Mouse (Mus musculus) MEL (cell line): ENCODE measurements around the gene Adck2. TPM values are rescaled to one million over a fixed set of nuclear protein-coding genes. Genes with fewer than 3 reads are reported as not detected.

Experiments used
- DNase-seq: peaks from one replicate; pipeline ENCODE4 v3.0.0; 2011; ENCODE audit warnings: low read depth, low spot score
- H3K27ac ChIP-seq: 2 replicates; pipeline ENCODE4 v1.5.1; 2012; ENCODE audit warnings: low read depth, mild to moderate bottlenecking, control low read depth, low read length, moderate library complexity; ENCODE audit not compliant: control insufficient read depth
- H3K27me3 ChIP-seq, 2 experiments: fragments of 150-350 bp in 1 of 2; sonication (generic) in 1 of 2; 2 replicates each; pipeline ENCODE4 v1.6.1; 2012; ENCODE audit warnings: low read length in 2 of 2, mild to moderate bottlenecking in 2 of 2, improper control_type of control experiment in 1 of 2, moderate library complexity in 1 of 2; ENCODE audit not compliant: insufficient read depth in 2 of 2, control insufficient read depth in 1 of 2
- H3K36me3 ChIP-seq, 2 experiments: 2 replicates each; pipeline ENCODE4 v1.6.1; 2012 to 2014; ENCODE audit warnings: low read length in 2 of 2, improper control_type of control experiment in 1 of 2, inconsistent platforms in 1 of 2, mild to moderate bottlenecking in 1 of 2; ENCODE audit not compliant: insufficient read depth in 2 of 2, control insufficient read depth in 1 of 2
- H3K4me1 ChIP-seq, 2 experiments: fragments of 150-350 bp in 1 of 2; sonication (generic) in 1 of 2; 2 replicates each; pipeline ENCODE4 v1.6.1; 2012; ENCODE audit warnings: low read length in 2 of 2, improper control_type of control experiment in 1 of 2, mild to moderate bottlenecking in 1 of 2; ENCODE audit not compliant: insufficient read depth in 2 of 2, control insufficient read depth in 1 of 2
- H3K4me3 ChIP-seq, 2 experiments: fragments of 150-350 bp in 1 of 2; sonication (generic) in 1 of 2; 2 replicates each; pipeline ENCODE4 v1.5.1; 2012; ENCODE audit warnings: low read depth in 2 of 2, low read length in 2 of 2, mild to moderate bottlenecking in 2 of 2, moderate library complexity in 2 of 2, control low read depth in 1 of 2, improper control_type of control experiment in 1 of 2; ENCODE audit not compliant: control insufficient read depth in 1 of 2, insufficient read depth in 1 of 2
- H3K79me2 ChIP-seq: 2 replicates; pipeline ENCODE4 v1.6.1; 2012; ENCODE audit warnings: mild to moderate bottlenecking, low read length, moderate library complexity; ENCODE audit not compliant: control insufficient read depth, poor library complexity, insufficient read depth
- H3K9ac ChIP-seq: 2 replicates; pipeline ENCODE4 v1.6.1; 2012; ENCODE audit warnings: low read depth, mild to moderate bottlenecking, control low read depth, low read length, moderate library complexity; ENCODE audit not compliant: control insufficient read depth, poor library complexity, severe bottlenecking
- H3K9me3 ChIP-seq: fragments of 150-350 bp; sonication (generic); replicated peaks from 2 replicates; pipeline ENCODE4 v1.6.1; 2012; ENCODE audit warnings: mild to moderate bottlenecking, low read length, improper control_type of control experiment, moderate library complexity; ENCODE audit not compliant: insufficient read depth
- CTCF ChIP-seq, 3 experiments: IDR thresholded peaks in 2 of 3; conservative IDR thresholded peaks in 1 of 3; 2 replicates each; pipeline ENCODE4 v1.5.1; 2011 to 2012; ENCODE audit warnings: low read length in 3 of 3, low read depth in 2 of 3, mild to moderate bottlenecking in 2 of 3, improper control_type of control experiment in 1 of 3, inconsistent platforms in 1 of 3, mixed read lengths in 1 of 3, moderate library complexity in 1 of 3; ENCODE audit not compliant: control insufficient read depth in 1 of 3, insufficient read depth in 1 of 3, poor library complexity in 1 of 3, severe bottlenecking in 1 of 3
- ELF1 ChIP-seq: IDR thresholded peaks from 2 replicates; pipeline ENCODE4 v1.6.1; 2014; ENCODE audit warnings: low read depth, mild to moderate bottlenecking, inconsistent platforms, low read length, improper control_type of control experiment, moderate library complexity
- EP300 ChIP-seq, 2 experiments: IDR thresholded peaks; 2 replicates each; pipeline ENCODE4 v1.6.1; 2011; ENCODE audit warnings: improper control_type of control experiment in 2 of 2, low read length in 2 of 2, low read depth in 1 of 2, mild to moderate bottlenecking in 1 of 2
- ETS1 ChIP-seq: IDR thresholded peaks from 2 replicates; pipeline ENCODE4 v1.6.1; 2012; ENCODE audit warnings: low read depth, mild to moderate bottlenecking, inconsistent platforms, low read length, improper control_type of control experiment, moderate library complexity
- MAFK ChIP-seq: IDR thresholded peaks from 2 replicates; pipeline ENCODE4 v1.6.1; 2011; ENCODE audit warnings: low read depth, mild to moderate bottlenecking, low read length, improper control_type of control experiment, borderline replicate concordance
- MEF2A ChIP-seq: IDR thresholded peaks from 2 replicates; pipeline ENCODE4 v1.6.1; 2014; ENCODE audit warnings: low read depth, mild to moderate bottlenecking, inconsistent platforms, low read length, improper control_type of control experiment; ENCODE audit not compliant: poor library complexity, insufficient replicate concordance, severe bottlenecking; ENCODE audit errors: extremely low read depth
- MXI1 ChIP-seq: IDR thresholded peaks from 2 replicates; pipeline ENCODE4 v1.6.1; 2011; ENCODE audit warnings: mild to moderate bottlenecking, low read depth, low read length, improper control_type of control experiment
- NELFE ChIP-seq: IDR thresholded peaks from 2 replicates; pipeline ENCODE4 v1.6.1; 2011; ENCODE audit warnings: low read depth, low read length, improper control_type of control experiment
- NRF1 ChIP-seq: IDR thresholded peaks from 2 replicates; pipeline ENCODE4 v1.6.1; 2014; ENCODE audit warnings: low read depth, mild to moderate bottlenecking, inconsistent platforms, low read length, improper control_type of control experiment, moderate library complexity; ENCODE audit not compliant: poor library complexity, insufficient read depth, severe bottlenecking
- POLR2AphosphoS5 ChIP-seq: IDR thresholded peaks from 2 replicates; pipeline ENCODE4 v1.6.1; 2012; ENCODE audit warnings: low read depth, borderline replicate concordance, mild to moderate bottlenecking, inconsistent platforms, low read length, moderate library complexity, mixed read lengths
- SMC3 ChIP-seq: IDR thresholded peaks from 2 replicates; pipeline ENCODE4 v1.6.1; 2011; ENCODE audit warnings: low read depth, low read length, improper control_type of control experiment
- TAL1 ChIP-seq: IDR thresholded peaks from 2 replicates; pipeline ENCODE4 v1.6.1; 2012; ENCODE audit warnings: mild to moderate bottlenecking, inconsistent platforms, low read length, moderate library complexity, mixed read lengths
- TCF12 ChIP-seq: IDR thresholded peaks from 2 replicates; pipeline ENCODE4 v1.6.1; 2014; ENCODE audit warnings: low read depth, mild to moderate bottlenecking, inconsistent platforms, low read length, improper control_type of control experiment, moderate library complexity
- UBTF ChIP-seq: IDR thresholded peaks from 2 replicates; pipeline ENCODE4 v1.6.1; 2012; ENCODE audit warnings: low read depth, mild to moderate bottlenecking, inconsistent platforms, low read length, improper control_type of control experiment, moderate library complexity, borderline replicate concordance; ENCODE audit not compliant: insufficient read depth
- USF2 ChIP-seq, 2 experiments: IDR thresholded peaks; 2 replicates each; pipeline ENCODE4 v1.6.1; 2011 to 2012; ENCODE audit warnings: improper control_type of control experiment in 2 of 2, low read length in 2 of 2, borderline replicate concordance in 1 of 2, inconsistent platforms in 1 of 2, low read depth in 1 of 2, mild to moderate bottlenecking in 1 of 2; ENCODE audit not compliant: insufficient read depth in 1 of 2
- ZKSCAN1 ChIP-seq: IDR thresholded peaks from 2 replicates; pipeline ENCODE4 v1.6.1; 2012; ENCODE audit warnings: low read depth, mild to moderate bottlenecking, inconsistent platforms, low read length, improper control_type of control experiment, moderate library complexity
- ZMIZ1 ChIP-seq: IDR thresholded peaks from 2 replicates; pipeline ENCODE4 v1.6.1; 2012; ENCODE audit warnings: low read depth, mild to moderate bottlenecking, inconsistent platforms, low read length, improper control_type of control experiment, moderate library complexity
- polyA plus RNA-seq, 2 experiments: library from polyadenylated mRNA; stranded (reverse) in 1 of 2; unstranded in 1 of 2; fragments of >175 nt in 1 of 2; fragments of >200 nt in 1 of 2; gene quantifications; 2 replicates each; pipeline versions ENCODE4 v1.2.1 to v1.2.4; 2012; ENCODE audit warnings: low replicate concordance in 2 of 2, low read depth in 1 of 2; ENCODE audit not compliant: insufficient read length in 2 of 2, insufficient read depth in 1 of 2, missing spikeins in 1 of 2
- total RNA-seq: library from RNA; depleted of rRNA; stranded (reverse); fragments of 300-350 nt; gene quantifications from 2 replicates; pipeline ENCODE4 v1.2.3, GENCODE M21; 2012

Gene Adck2
- total and polyA plus RNA-seq, 3 experiments: 8.1 to 11.6 TPM; not detected in 1

GRCm38 (mm10) chr6:39606056-39606455 lies 32.4 kb downstream of the Adck2 start:
- TF ChIP-seq ELF1 (no peak), SMC3 (no peak), ETS1 (no peak), USF2 (IDR thresholded peaks at IDR 0.05; ENCODE audit: borderline replicate concordance in 1 of 2, insufficient read depth in 1 of 2, low read depth in 1 of 2, low read length in 2 of 2) (no peak), UBTF (no peak), NRF1 (no peak), MXI1 (no peak), MEF2A (no peak), ZKSCAN1 (no peak), NELFE (no peak)
- TF ChIP-seq, all 39 proteins: peak for 0
- Histone ChIP-seq H3K9ac (no peak overlapping the region), H3K27me3 (no peaks in the 10 kb centered on the region), H3K79me2 (no peaks in the 10 kb centered on the region), H3K4me3 (no peak overlapping the region), H3K36me3 (no peaks in the 10 kb centered on the region; a peak in 1 of 4 replicates), H3K9me3 (no peaks in the 10 kb centered on the region), H3K4me1 (peaks cover 0 to 2% of the 10 kb centered on the region in 2 experiments; a peak in 1 of 4 replicates), H3K27ac (no peak overlapping the region)
- DNase-seq: no peak

GRCm38 (mm10) chr6:39606862-39607261 lies 33.2 kb downstream of the Adck2 start:
- Histone ChIP-seq H3K9ac (no peak overlapping the region), H3K27ac (no peak overlapping the region), H3K36me3 (no peaks in the 10 kb centered on the region; a peak in 2 of 4 replicates), H3K4me3 (no peak overlapping the region), H3K4me1 (peaks cover 0 to 2% of the 10 kb centered on the region in 2 experiments; a peak in 1 of 4 replicates), H3K9me3 (no peaks in the 10 kb centered on the region), H3K27me3 (no peaks in the 10 kb centered on the region), H3K79me2 (no peaks in the 10 kb centered on the region)
- peak; percentile 43 for DNase-seq
- TF ChIP-seq TCF12: no peak
- TF ChIP-seq MEF2A: no peak
- no peak for TF ChIP-seq TAL1
- no peak for TF ChIP-seq ETS1
- TF ChIP-seq MAFK: no peak
- TF ChIP-seq ZKSCAN1: no peak
- no peak for TF ChIP-seq EP300 (IDR thresholded peaks at IDR 0.05; ENCODE audit: low read depth in 1 of 2, low read length in 2 of 2)
- TF ChIP-seq ZMIZ1: no peak
- no peak for TF ChIP-seq CTCF (IDR thresholded peaks at IDR 0.05 in 2 of 3, conservative IDR thresholded peaks at IDR 0.05 in 1 of 3; ENCODE audit: control insufficient read depth in 1 of 3, insufficient read depth in 1 of 3, low read depth in 2 of 3, low read length in 3 of 3, poor library complexity in 1 of 3, severe bottlenecking in 1 of 3)
- no peak for TF ChIP-seq MXI1
- no peak for TF ChIP-seq UBTF
- TF ChIP-seq POLR2AphosphoS5: no peak
